Comparison of ENCODE assay signal across 23 mouse cellular contexts in the genomic region with DNA sequence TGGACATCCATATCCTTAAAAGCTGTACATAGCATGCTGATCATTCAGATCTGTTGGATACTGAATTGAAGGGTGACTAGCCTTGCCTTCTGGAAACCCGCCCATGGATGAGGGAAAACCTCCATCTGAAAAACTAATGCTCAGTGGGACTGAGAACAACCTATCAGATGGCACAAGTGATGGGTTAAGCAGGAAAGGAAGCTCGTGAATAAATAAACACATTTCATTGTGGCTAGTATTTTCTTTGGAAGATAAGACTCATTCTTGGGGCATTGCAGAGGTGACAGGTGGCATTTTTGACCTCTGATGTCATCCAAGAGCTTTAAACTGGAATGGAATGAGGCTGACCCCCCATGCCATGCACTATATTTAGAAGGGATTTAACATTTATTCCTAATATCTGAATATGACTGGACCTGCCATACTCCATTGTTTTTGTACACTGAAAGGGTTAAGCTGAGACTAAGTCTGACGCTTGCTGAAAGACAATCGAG.
"Had no signal": no experiment of that assay in that cellular context is flagged by ENCODE, and none has a peak within 500 bp of the region (broad histone marks: within the 10 kb centered on the region; RNA-seq: fewer than 3 reads in every experiment).

No protein-coding gene starts in this region.

- H3K4me3 ChIP-seq: kidney, embryonic 15.5 days; limb, embryonic 10.5 days; limb, embryonic 13.5 days; liver, embryonic 12.5 days; liver, embryonic 15.5 days; lung, embryonic 15.5 days; megakaryocyte, embryonic 14.5 days; midbrain, embryonic 10.5 days; midbrain, embryonic 13.5 days had no signal

- H3K27me3 ChIP-seq: kidney, embryonic 15.5 days; limb, embryonic 13.5 days; liver, embryonic 12.5 days; liver, embryonic 15.5 days; lung, embryonic 15.5 days; megakaryocyte, embryonic 14.5 days; midbrain, embryonic 13.5 days had no signal

- H3K4me2 ChIP-seq: kidney, embryonic 15.5 days; limb, embryonic 13.5 days; liver, embryonic 12.5 days; liver, embryonic 15.5 days; lung, embryonic 15.5 days; midbrain, embryonic 13.5 days had no signal

- ATAC-seq: liver, embryonic 12.5 days; midbrain, embryonic 13.5 days; midbrain, embryonic 16.5 days had no signal

- DNase-seq: kidney, postnatal 10 days; kidney, postnatal 36 days; layer of hippocampus, postnatal 36 days; liver; lung, adult 18-20 months; lung, postnatal 10 days; lung, postnatal 36 days; right cerebral cortex, adult 18-20 months; right cerebral cortex, postnatal 14 days; right cerebral cortex, postnatal 4 days; thymus, adult 2 months; thymus, postnatal 25 days had no signal

- H3K9me3 ChIP-seq: kidney, embryonic 15.5 days; limb, embryonic 10.5 days; limb, embryonic 13.5 days; liver, embryonic 12.5 days; liver, embryonic 15.5 days; lung, embryonic 15.5 days; megakaryocyte, embryonic 14.5 days; midbrain, embryonic 10.5 days; midbrain, embryonic 13.5 days had no signal

- H3K4me1 ChIP-seq: liver, embryonic 12.5 days; liver, embryonic 15.5 days; midbrain, embryonic 10.5 days; midbrain, embryonic 13.5 days had no signal

- H3K9ac ChIP-seq: kidney, embryonic 15.5 days; limb, embryonic 13.5 days; liver, embryonic 12.5 days; liver, embryonic 15.5 days; lung, embryonic 15.5 days; midbrain, embryonic 13.5 days had no signal

- H3K36me3 ChIP-seq: kidney, embryonic 15.5 days; limb, embryonic 10.5 days; limb, embryonic 13.5 days; liver, embryonic 12.5 days; liver, embryonic 15.5 days; lung, embryonic 15.5 days; midbrain, embryonic 10.5 days; midbrain, embryonic 13.5 days had no signal

- H3K27ac ChIP-seq: kidney, embryonic 15.5 days; limb, embryonic 10.5 days; limb, embryonic 13.5 days; liver, embryonic 12.5 days; liver, embryonic 15.5 days; lung, embryonic 15.5 days; midbrain, embryonic 10.5 days; midbrain, embryonic 13.5 days; stomach, postnatal 0 days had no signal
